Mouse (Mus musculus): Measurements from ENCODE around the gene Cnfn.
"Not testable (repeated sequence)": the region's sequence is repeated elsewhere in the genome, so short reads cannot be mapped to it uniquely, and the experiment has no call there.

Gene Cnfn

DNA sequence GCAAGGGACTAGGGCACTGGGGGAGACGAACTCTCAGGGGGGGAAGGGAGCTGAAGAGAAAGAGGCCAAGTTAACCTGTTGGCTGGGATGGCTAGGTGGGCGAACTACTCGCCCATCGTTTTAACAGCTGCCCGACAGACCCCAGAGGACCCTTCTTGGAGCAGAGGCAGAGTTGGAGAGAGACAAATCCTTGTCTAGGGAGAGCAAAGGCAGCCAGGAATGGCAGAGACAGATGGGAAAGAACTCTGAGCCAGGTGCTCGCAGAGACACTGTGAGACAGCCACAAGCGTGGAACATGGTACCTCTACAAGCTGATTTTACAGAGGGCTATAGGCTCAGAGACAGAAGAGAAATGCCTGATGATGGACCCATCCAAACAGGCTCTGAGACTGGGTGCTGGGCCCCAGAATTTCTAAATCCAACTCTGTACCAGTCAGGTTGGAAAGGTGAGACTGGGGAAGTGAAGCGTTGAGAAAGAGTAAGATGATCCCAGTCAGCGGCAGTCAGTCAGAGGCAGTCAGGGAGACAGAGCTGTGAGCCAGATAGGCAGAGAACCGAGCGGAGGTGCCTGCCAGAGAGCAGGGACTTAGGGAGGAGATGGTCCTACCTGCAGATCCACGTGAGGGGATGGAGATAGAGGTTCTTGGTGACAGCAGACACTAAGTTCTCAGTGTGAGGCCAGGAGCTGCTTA is at the start of gene Cnfn:
Gene Cnfn, minus strand, starts transcription at position 667 of the 692 bp plus-strand sequence.
- peak; percentile 39 for DNase-seq

DNA sequence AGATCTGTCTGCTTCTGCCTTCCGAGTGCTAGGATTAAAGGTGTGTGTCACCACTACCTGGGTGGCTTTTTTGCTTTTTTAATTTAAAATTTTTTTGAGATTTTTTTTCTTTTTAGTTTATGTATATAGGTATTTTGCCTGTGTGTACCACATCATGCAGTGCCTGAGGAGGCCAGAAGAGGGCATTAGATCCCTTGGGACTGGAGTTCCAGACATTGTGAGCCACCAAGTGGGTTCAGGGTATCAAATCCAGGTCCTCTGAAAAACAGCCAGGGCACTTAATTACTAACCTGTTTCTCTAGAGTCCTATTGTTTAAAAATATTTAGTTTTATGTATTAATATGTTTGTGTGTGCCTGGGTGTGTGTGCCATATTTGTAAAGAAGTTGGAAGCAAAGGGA is 48.1 kb upstream of the Cnfn start:
- DNase-seq, result no peak

DNA sequence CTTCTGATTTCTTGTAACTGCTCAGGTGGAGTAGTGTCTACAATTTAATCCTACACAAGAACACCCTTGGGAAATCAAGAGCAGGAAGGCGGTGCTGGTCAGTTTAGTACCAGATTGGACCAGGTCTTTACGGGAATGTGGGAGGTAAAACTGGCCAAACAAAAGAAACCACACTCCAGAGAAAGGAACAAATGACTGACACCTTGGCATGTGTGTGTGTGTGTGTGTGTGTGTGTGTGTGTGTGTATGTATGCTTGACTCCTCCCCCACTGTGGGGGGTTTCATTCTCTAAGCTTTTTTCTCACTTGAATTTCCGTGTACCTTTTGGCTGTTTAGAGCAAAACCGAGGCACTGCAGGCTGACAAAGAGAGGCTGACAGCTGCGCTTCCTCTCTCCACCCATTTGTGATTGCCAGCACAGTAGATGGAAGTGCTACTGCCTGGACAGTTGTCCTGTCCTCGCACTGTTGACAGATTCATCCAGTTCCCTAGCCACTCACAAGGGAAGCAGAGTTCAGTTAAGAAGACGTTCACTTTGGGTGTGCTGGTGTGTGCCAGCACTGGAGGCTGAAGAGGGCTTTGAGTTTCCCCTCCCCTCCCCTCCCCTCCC is 43.4 kb upstream of the Cnfn start, which contains the start of gene Cxcl17:
Gene Cxcl17, minus strand, starts transcription at position 54 of the 609 bp plus-strand sequence.
- no peak for DNase-seq

DNA sequence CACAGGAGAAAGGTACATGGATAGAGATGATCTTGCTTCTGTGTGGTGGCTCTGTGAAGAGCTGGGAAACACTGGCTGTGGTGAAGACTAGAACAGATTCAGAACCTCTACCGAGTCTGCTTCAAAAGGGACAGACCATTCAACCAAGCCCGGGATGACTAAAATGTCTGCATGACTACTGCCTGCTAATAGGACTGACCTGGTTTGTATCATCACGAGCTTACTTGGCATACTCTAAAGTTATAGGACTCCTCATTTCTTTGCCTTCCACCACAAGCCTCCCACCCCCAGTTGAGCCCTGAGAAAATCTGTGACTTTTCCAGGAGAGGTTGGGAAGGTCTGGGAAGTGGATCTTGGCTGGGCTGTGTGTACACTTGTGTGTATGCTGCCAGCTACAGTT is 42.3 kb upstream of the Cnfn start:
- no peak for DNase-seq

DNA sequence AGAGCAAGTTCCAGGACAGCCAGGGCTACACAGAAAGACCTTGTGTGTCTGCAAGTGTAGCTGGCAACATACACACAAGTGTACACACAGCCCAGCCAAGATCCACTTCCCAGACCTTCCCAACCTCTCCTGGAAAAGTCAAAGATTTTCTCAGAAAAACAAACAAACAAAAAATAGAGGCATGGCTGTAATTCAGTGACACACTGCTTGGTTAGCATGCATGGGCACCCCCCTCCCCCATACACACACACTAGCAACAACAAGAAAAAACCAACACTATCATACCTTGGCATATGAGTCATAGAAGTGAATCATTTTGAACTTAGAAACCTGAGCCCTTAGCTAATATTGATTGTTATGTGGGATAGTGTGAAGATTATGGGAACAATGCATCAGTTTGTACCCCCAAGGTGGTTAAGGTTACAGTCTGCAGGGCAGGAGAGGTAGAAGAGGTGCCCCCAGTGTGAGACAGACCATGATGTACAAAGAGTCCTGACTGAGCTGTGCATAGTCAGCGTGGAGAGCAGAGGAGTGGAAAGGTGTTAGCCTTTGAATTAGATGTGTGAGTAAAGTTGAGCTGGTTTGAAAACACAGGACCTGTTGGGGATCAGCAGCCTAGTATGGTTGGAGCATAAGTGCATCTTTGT is 41.6 kb upstream of the Cnfn start:
- no peak for DNase-seq

DNA sequence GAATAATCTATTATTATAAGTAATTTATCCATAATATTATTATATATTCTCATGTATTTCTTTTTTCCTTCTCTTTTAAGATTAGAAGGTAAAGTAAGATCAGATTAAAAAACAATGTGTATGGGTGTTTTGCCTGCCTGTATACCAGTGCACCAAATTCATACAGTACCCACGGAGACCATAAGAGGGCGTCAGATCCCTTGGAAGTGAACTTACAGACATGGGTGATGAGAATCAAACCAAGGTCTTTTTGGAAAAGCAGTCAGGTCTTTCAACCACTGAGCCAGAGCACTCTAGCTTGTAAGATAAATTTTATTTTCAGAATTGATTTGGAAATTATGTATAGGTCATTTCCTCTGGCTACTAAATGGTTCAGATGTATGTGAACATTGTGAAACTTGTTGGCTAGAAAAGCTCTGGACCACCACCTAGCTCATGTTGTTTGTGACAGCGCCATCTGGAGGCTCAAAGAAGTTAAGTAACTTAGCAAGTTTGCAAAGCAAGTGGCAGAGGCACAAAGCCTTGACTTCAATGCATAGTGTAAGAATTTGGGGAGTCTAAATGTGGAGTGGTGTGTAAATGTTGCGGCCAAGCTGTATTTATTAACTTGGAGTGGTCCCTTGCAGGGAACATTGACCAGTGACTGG is 39.7 kb upstream of the Cnfn start:
- no peak for DNase-seq

DNA sequence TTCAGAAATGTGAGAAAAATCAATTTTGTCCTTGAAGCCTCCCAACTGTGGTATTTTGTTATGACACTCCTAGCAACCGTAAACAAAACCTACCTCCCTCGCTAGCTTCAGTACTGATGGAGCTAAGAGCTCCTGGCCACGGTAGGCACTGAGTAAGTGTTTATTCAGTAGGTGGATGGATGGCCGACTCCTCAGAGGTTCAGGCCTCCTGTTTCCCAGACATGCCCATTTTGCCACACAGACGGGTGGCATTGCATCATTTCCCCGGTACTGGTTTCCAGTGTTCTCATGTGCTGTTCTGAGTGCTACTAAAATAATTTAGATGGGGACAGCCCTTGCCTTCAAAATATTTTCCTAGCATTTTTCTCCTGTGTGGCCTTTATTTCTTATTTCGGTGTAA is 36.9 kb upstream of the Cnfn start:
- DNase-seq, result no peak

DNA sequence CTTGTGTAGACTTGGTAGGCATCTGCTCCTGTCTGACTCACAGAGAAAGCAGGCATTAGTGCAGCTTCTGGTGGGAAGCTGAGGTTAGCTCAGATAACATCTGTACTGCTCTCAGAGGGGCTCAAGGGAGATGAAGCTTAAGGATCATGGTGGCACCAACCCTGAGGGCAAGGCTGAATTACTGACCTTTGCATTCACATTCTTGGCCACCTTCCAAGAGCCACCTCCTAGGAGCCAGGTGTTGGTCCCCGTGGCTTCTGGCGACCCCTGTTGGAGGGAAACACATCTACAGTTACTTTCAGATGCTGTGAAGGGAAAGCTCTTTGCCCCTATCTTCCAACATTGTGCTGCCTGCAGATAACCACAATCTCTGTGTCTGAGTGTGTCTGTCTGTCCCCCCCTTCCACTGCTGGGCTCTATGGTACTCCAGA is 33.2 kb upstream of the Cnfn start:
- DNase-seq, result peak; percentile 39

DNA sequence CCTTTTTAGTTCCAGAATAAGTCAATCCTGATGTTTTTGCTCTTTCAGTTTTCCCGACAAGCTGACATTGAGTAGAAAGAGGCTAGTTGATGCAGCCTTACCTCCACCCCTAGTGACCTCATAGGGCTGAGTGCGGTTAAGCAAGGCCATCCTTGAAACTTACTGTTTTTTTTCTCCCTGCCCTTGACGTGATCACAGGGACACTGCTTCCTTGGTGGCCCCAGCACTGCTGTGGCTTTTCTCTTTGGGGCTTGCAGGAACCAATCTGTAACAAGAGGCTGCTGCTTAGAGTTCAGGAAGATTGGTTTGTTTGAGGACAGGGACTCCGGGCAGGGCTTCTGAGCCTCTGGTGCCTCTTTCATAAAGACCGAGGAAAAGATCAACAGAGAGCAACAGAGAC is 32.5 kb upstream of the Cnfn start:
- DNase-seq, result no peak

DNA sequence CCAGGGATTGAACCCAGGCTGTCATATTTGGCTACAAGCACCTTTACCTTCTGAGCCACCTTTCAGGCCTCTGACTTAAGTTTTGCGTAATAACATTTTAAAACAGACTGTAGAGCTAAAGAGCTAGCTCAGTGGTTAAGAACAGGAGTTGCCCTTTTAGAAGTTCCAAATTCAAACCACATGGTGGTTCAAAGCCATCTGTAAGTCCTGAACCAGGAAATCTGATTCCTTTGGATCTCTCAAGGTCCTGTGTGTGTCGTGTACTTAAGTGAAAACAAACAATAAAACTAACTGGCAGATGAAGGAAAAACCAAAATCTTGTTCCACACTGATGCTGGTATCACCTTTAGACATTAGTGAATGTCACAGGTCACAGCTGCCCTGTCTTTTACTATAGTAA is 32.0 kb upstream of the Cnfn start:
- no peak for DNase-seq

DNA sequence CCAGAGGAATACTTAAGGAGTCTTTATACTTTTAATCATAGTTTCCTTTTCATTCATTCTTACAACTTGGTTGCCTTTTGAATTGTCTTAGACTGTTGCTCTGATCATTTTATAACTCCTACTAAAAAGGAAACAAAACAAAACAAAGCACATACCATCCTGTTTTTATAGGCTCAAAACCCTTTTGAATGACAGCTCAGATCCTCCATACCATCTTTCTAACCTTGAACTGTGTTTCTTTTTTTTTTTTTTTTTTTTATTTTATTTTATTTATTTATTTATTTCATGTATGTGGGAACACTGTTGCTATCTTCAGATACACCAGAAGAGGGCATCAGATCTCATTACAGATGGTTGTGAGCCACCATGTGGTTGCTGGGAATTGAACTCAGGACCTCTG is 29.5 kb upstream of the Cnfn start:
- DNase-seq, result not testable (repeated sequence)

DNA sequence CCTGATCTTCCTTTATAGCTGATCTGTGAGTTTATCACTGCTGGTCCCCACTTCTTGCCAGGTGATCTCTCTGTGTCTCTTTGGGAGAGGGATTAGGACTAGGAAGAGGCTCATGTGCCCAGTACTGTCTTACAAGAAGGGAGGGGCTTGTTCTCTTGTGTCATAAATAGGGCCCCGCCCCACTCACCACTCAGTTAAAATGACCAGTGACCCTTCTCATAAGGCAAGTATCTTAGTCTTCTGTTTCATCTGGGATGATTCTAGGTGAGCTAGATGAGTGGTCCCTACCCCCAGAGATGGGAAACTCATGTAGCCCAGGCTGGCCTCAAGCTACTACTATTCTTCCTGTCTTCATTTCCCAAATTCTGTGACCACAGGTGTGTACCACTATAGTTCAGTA is 29.1 kb upstream of the Cnfn start, which contains the start of gene Lipe:
Gene Lipe, minus strand, starts transcription at position 101 of the 400 bp plus-strand sequence.
- no peak for DNase-seq

DNA sequence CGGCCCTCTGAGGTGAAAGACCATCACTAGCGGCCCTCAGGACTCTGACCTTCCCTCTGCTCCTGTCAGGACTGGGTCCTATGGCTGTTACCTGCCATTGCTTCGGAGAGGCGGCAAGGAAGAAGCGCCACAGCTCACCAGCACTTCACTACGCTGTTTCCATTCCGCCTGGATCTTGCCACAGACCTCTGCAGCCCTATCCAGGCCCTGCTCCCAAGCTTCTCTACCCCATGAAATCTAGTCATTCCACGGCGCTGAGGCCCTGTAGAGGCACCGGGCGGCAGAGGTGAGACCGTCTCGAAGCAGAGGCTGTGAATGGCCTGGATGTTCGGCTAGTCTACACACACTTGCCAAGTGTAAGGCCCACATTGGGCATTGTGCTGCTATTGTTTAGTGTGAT is 27.1 kb upstream of the Cnfn start:
- peak; percentile 33 for DNase-seq

DNA sequence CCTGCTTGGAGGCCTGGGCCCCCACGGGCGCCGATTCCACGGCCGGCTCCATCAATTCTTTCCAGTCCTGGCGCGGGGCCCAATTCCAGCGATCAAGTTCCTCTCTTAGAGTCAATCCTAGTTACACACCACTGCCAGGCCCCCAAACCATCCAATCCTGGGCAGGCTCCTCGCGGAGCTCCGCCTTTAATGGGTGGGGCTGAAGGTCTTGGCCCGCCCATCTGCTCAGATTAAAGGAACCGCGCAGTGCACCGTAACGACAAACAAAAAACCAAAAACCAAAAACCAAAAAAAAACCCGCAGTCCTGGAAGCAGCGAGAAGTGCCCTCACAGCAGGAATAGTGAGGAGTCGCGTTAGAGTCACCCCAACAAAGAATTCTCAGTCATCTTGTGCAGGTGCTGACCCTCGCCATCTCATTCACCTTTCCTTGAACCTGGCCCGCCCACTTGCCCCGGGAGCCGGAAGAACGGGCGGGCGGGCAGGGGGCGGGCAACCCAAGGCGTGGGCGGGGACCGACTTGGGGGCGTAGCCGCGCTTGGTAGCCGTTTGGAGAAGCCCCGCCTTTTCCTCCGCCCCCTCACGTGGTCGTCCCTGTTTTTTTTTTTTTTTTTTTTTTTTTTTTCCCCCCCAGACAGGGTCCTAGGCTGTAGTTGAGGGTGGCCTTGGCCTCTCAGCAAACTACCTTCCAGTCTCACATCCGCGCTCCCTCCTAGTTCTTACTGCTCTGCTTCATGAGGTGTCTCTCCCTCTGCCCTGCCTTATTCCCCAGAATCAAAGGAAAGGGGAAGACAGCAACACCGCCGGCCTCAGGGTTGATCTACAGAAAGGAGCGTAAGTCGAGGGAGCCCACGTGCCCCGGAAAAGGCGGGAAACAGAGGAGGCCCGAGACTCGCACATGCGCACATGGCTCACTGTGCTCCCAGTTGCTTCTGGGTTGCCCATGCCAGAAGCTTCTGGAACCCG is 26.3 kb upstream of the Cnfn start:
- peak; percentile 95 for DNase-seq

DNA sequence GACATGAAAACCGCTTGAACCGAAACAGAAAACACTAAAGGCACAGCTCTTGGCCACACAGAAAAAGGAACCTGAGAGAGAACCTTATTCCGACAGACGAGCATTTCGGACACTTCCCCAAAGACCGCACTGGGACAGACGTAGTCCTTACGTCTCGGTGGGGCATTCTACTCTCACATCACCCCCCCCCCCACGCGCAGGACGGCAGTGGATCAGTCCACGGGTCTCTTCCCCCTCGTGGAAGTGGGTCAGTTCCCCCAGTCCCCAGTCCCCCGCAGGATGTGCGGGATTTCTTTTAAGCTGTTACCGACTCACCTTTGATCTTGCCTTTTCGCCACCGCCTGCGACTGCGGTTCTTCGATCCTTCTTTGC is 25.6 kb upstream of the Cnfn start:
- DNase-seq, result no peak

DNA sequence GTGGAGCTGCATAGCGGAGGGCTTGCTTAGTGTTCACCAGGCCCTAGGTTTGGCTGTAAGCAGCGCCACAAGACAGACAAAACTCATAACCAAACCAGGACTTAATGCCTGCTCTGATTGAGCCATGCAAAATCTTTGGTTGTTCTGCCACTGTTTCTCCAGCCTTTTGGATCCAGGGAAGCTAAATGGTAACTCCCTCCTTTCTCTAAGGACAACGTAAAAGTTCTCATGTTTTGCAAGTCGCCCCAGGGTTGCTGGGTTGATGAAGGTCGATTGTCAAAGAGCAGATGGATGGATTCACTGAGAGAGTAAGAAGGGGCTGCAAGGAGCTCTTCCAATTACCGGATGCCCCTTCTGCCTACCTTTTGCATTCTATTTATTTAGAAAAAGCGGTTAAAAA is 25.2 kb upstream of the Cnfn start:
- no peak for DNase-seq

DNA sequence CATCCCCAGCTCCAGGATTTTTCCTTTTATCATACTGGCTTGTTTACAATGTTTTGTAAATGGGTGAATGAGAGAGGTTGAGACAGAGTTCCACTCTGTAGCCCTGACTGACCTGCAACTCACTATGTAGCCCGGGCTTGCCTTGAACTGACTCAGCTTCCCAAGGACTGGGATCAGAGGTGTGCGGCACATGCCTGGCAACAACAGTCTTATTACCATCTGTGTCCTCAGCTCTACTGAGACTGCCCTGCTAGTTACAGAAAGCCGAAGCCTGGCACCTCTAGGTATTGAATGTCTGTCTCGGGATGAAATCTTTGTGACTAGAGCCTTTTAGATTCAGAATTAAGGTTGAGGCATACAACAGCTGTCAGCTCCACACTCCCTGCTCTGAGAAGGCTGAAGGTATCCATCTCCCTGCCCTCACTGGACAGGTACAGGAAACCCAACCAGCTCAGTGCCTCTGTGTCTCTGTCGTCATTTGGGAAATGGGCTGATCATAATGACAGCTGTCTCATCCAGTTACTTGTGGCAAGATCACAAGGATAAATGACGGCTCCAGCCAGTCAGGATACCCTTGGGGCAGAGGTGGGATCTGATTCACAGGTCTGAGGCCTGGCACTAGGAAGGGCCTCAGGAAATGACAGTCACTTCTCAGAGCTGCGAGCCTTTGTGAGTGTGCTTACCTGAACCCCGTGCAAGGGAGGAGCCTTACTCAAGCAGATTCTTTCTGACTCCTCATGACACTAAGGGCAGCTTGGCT is 24.1 kb upstream of the Cnfn start:
- DNase-seq, result peak; percentile 16

DNA sequence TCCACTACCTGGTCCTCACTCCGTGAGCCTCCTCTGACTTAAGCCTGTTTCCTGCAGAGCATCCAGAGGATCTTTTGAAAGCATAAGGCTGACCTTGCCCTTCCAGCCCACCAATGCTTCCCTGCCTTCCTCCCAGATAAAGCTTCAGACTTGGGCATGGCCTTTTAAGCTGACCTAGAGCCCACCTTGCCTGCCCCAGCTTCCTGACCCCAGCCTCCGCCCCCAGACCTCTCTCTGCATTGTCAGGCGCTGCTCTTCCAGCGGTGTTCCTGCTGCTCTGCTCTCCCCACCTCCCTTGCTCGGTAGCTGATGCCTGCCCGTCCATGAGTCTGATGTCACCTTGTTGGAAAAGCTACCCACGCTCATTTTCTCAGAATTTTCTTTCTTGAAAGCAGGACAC is 23.3 kb upstream of the Cnfn start:
- DNase-seq, result no peak

DNA sequence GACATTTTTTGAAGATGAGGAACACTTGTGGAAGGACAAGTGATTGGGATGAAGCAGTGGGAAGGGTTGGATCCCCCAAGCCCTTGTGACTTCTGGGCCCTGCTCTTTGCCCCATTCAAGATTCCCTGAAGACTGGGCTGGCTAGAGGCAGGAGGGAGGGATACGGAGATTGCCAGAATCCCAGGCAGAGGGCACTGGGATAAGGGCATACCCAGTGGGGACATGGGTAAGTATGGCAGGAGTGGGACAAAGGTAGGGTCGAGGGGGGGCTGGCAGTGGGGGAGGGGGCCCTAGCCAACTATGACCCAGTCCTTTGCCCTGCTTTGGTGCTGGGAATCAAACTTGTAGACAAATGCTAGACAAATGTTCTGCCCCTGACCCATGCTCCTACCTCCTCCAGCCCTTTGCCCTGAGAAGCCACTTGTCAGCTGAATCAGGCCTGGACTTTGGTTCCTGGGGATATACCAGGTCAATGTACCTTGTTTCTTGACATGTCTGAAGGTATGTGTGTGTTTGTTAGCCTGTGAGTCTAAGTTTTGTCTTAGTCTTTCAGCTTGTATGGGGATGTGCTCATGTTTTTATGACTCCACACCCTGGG is 22.4 kb upstream of the Cnfn start:
- no peak for DNase-seq

DNA sequence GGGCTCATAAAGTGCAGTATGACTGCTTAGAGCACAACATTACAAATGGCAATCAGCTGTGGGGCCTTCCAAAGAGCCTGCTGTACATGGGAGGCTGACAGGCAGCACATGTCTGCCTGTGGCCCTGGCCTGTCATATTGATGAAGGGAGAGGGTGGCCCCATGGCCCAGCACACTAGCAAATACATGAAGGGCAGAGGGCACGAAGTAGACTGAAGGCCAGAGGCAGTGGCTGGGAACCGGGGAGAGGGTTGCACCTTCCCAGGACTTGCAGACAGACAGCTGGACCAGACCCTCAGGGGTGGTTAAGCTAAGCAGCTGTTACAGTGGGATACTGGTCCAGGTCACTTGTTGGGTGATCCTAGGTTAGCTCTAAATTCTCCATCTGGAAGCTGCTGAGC is 21.5 kb upstream of the Cnfn start:
- no peak for DNase-seq

DNA sequence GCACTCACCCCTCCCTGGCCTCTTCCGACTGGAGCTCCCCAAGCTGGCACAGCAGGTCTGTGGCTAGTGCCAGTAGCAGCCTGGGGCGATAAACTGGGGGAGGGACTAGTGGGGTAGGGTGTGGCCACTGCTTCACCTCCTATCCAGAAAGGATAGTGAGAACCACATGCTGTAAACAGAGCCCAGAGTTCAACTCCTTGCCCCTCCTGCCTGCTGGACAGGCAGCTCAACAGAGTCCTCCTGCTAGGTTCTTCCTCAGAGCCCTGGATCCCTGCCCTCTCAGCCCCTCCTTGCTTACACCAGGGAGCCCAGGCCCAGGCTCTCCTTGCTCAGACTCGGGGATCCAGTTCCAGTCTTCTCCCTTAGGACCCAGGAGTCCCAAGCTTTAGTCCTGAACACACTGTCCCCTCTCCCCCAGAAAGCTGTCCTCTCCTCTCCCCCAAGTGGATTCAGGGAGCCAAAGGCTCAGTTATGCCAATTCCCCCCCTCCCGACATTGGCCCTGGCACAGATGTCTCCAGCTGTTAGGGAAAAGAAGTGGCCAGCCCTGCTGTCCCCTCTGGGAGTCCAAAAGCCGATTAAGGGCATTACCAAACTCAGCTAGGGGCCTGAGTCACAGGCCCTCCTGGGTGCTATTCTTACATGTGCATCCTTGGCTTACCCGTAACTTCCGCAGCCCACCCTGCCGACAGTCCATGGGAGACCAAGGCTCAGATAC is 20.7 kb upstream of the Cnfn start:
- peak; percentile 24 for DNase-seq

Measured in cerebellum, adult 11 months (tissue).